In genomic region chr11:77790286-77790685, GRCm38 (mm10) we compare ENCODE assay signal across 8 mouse cellular contexts. TPM values are rescaled to one million over a fixed set of nuclear protein-coding genes. Genes with fewer than 3 reads are reported as not detected.
DNase-seq lines count a peak whose midpoint lies in the region; ATAC-seq lines count a peak whose summit lies in the region.

No protein-coding gene starts in this region.

- WGBS in kidney, embryonic 16.5 days: 39% methylated on average over 9 of the region's 9 CpGs
- 35% methylated on average over 9 of the region's 9 CpGs for WGBS in embryonic facial prominence, embryonic 15.5 days
- WGBS in intestine, embryonic 15.5 days: 33% methylated on average over 9 of the region's 9 CpGs
- 31% methylated on average over 9 of the region's 9 CpGs for WGBS in neural tube, embryonic 15.5 days

- peaks cover 50% of the 10 kb centered on the region for H3K4me1 ChIP-seq in kidney, embryonic 16.5 days (ENCODE audit: insufficient read depth, low read length)
- H3K4me1 ChIP-seq in embryonic facial prominence, embryonic 15.5 days: peaks cover 47% of the 10 kb centered on the region
- H3K4me1 ChIP-seq in intestine, embryonic 15.5 days (replicated peaks): peaks cover 39% of the 10 kb centered on the region
- H3K4me1 ChIP-seq in neural tube, embryonic 15.5 days: peaks cover 60% of the 10 kb centered on the region

- DNase-seq in kidney, postnatal 10 days: no peak
- no peak for DNase-seq in frontal cortex, postnatal 14 days (ENCODE audit: low spot score in 2 of 2)
- no peak for DNase-seq in embryo, embryonic 10.5 days (ENCODE audit: low spot score)

- H3K4me3 ChIP-seq in kidney, embryonic 16.5 days (ENCODE audit: low read length): no peak overlapping the region
- H3K4me3 ChIP-seq in embryonic facial prominence, embryonic 15.5 days (replicated peaks): no peak overlapping the region
- H3K4me3 ChIP-seq in intestine, embryonic 15.5 days (replicated peaks): no peak overlapping the region
- no peak overlapping the region for H3K4me3 ChIP-seq in neural tube, embryonic 15.5 days (replicated peaks)

- H3K4me2 ChIP-seq in kidney, embryonic 16.5 days (replicated peaks; ENCODE audit: low read depth, low read length): no peak overlapping the region
- no peak overlapping the region for H3K4me2 ChIP-seq in embryonic facial prominence, embryonic 15.5 days (replicated peaks)
- H3K4me2 ChIP-seq in intestine, embryonic 15.5 days (replicated peaks): no peak overlapping the region
- H3K4me2 ChIP-seq in neural tube, embryonic 15.5 days: no peak overlapping the region

- peak overlapping the region; percentile 39 for H3K9ac ChIP-seq in kidney, embryonic 16.5 days (replicated peaks; ENCODE audit: low read length)
- no peak overlapping the region for H3K9ac ChIP-seq in embryonic facial prominence, embryonic 15.5 days
- no peak overlapping the region for H3K9ac ChIP-seq in intestine, embryonic 15.5 days
- no peak overlapping the region for H3K9ac ChIP-seq in neural tube, embryonic 15.5 days (replicated peaks)

- no peaks in the 10 kb centered on the region for H3K27me3 ChIP-seq in kidney, embryonic 16.5 days (ENCODE audit: insufficient read depth, low read length)
- no peaks in the 10 kb centered on the region for H3K27me3 ChIP-seq in embryonic facial prominence, embryonic 15.5 days
- no peaks in the 10 kb centered on the region for H3K27me3 ChIP-seq in intestine, embryonic 15.5 days (replicated peaks)
- H3K27me3 ChIP-seq in neural tube, embryonic 15.5 days (replicated peaks): no peaks in the 10 kb centered on the region

- H3K36me3 ChIP-seq in kidney, embryonic 16.5 days (ENCODE audit: insufficient read depth, low read length): no peaks in the 10 kb centered on the region
- H3K36me3 ChIP-seq in embryonic facial prominence, embryonic 15.5 days: no peaks in the 10 kb centered on the region
- no peaks in the 10 kb centered on the region for H3K36me3 ChIP-seq in intestine, embryonic 15.5 days
- H3K36me3 ChIP-seq in neural tube, embryonic 15.5 days: no peaks in the 10 kb centered on the region

- H3K27ac ChIP-seq in kidney, embryonic 16.5 days (ENCODE audit: low read length): peak overlapping the region; percentile 90
- H3K27ac ChIP-seq in embryonic facial prominence, embryonic 15.5 days (replicated peaks): peak overlapping the region; percentile 78
- H3K27ac ChIP-seq in intestine, embryonic 15.5 days: peak overlapping the region; percentile 72
- H3K27ac ChIP-seq in neural tube, embryonic 15.5 days (replicated peaks): peak overlapping the region; percentile 42

- no peak for ATAC-seq in kidney, embryonic 16.5 days (ENCODE audit: low FRiP score, low TSS enrichment)
- ATAC-seq in embryonic facial prominence, embryonic 15.5 days (ENCODE audit: insufficient number of reproducible peaks, low FRiP score, low TSS enrichment, low read depth): no peak
- ATAC-seq in intestine, embryonic 15.5 days: no peak
- no peak for ATAC-seq in neural tube, embryonic 15.5 days (ENCODE audit: low FRiP score)
- no peak for ATAC-seq in activated CD4-positive, CD25-positive, alpha-beta regulatory T cell, adult 4 months

- no peaks in the 10 kb centered on the region for H3K9me3 ChIP-seq in kidney, embryonic 16.5 days (ENCODE audit: low read length)
- H3K9me3 ChIP-seq in embryonic facial prominence, embryonic 15.5 days (replicated peaks): no peaks in the 10 kb centered on the region
- no peaks in the 10 kb centered on the region for H3K9me3 ChIP-seq in intestine, embryonic 15.5 days
- no peaks in the 10 kb centered on the region for H3K9me3 ChIP-seq in neural tube, embryonic 15.5 days (replicated peaks)

RNA-seq across cellular contexts. Expression of gene Gm10277, which starts 2.7 kb away (rescaled TPM):
- 1.5 and 1.6 TPM in 2 replicates for polyA plus RNA-seq in kidney, embryonic 16.5 days (2015; fragmentation: Nextera tagmentation; extraction: Ambion mirVana)
- polyA plus RNA-seq in embryonic facial prominence, embryonic 15.5 days (2015; fragmentation: Nextera tagmentation; extraction: Ambion mirVana): 1.3 and 1.4 TPM in 2 replicates
- 0.93 and 1.5 TPM in 2 replicates for polyA plus RNA-seq in intestine, embryonic 15.5 days (2015; fragmentation: Nextera tagmentation; extraction: Ambion mirVana)
- 1.5 and 1.8 TPM in 2 replicates for polyA plus RNA-seq in neural tube, embryonic 15.5 days (2015; fragmentation: Nextera tagmentation; extraction: Ambion mirVana)
- polyA plus RNA-seq in activated CD4-positive, CD25-positive, alpha-beta regulatory T cell, adult 4 months (2017; shearing (Covaris generic)): under 1 TPM; 0.20 to 0.57 TPM

RNA-seq across cellular contexts. Expression of gene Myo18a, which starts 27.2 kb away (rescaled TPM):
- polyA plus RNA-seq in kidney, embryonic 16.5 days (2015; fragmentation: Nextera tagmentation; extraction: Ambion mirVana): 32.4 and 38.1 TPM in 2 replicates
- 56.3 and 58.9 TPM in 2 replicates for polyA plus RNA-seq in embryonic facial prominence, embryonic 15.5 days (2015; fragmentation: Nextera tagmentation; extraction: Ambion mirVana)
- 27.7 and 32.1 TPM in 2 replicates for polyA plus RNA-seq in intestine, embryonic 15.5 days (2015; fragmentation: Nextera tagmentation; extraction: Ambion mirVana)
- polyA plus RNA-seq in neural tube, embryonic 15.5 days (2015; fragmentation: Nextera tagmentation; extraction: Ambion mirVana): 39.6 and 40.8 TPM in 2 replicates
- polyA plus RNA-seq in activated CD4-positive, CD25-positive, alpha-beta regulatory T cell, adult 4 months (2017; shearing (Covaris generic)): 10 to 100 TPM; 22.1 to 29.7 TPM
